Mouse (Mus musculus) limb, embryonic 15.5 days (tissue): ENCODE data around the gene Plcl1. TPM values are rescaled to one million over a fixed set of nuclear protein-coding genes. Genes with fewer than 3 reads are reported as not detected.
"Not testable (repeated sequence)": the region's sequence is repeated elsewhere in the genome, so short reads cannot be mapped to it uniquely, and the experiment has no call there.

ENCODE experiments used
- ATAC-seq: fragments of 200-750 bp; cut with Nextera tagmentation; 2 replicates; pipeline ENCODE4 v1.8.0; 2017; ENCODE audit warnings: low read depth, moderate TSS enrichment; ENCODE audit not compliant: insufficient number of reproducible peaks, low FRiP score, low TSS enrichment
- H3K27ac ChIP-seq: fragments of 300-500 bp; sonication (generic); 2 replicates; pipeline ENCODE4 v1.5.1; 2015; ENCODE audit warnings: moderate library complexity, mild to moderate bottlenecking, inconsistent platforms
- H3K27me3 ChIP-seq: fragments of 300-500 bp; sonication (generic); 2 replicates; pipeline ENCODE4 v1.6.1; 2015; ENCODE audit warnings: inconsistent platforms
- H3K36me3 ChIP-seq: fragments of 300-500 bp; sonication (generic); 2 replicates; pipeline ENCODE4 v1.6.1; 2015; ENCODE audit warnings: inconsistent platforms
- H3K4me1 ChIP-seq: fragments of 300-500 bp; sonication (generic); 2 replicates; pipeline ENCODE4 v1.6.1; 2015; ENCODE audit warnings: inconsistent platforms
- H3K4me2 ChIP-seq: fragments of 300-500 bp; sonication (generic); 2 replicates; pipeline ENCODE4 v1.6.1; 2015; ENCODE audit warnings: mild to moderate bottlenecking, inconsistent platforms
- H3K4me3 ChIP-seq: fragments of 300-500 bp; sonication (generic); 2 replicates; pipeline ENCODE4 v1.5.1; 2015; ENCODE audit warnings: mild to moderate bottlenecking, inconsistent platforms
- H3K9ac ChIP-seq: fragments of 300-500 bp; sonication (generic); 2 replicates; pipeline ENCODE4 v1.6.1; 2015; ENCODE audit warnings: inconsistent platforms
- H3K9me3 ChIP-seq: fragments of 300-500 bp; sonication (generic); 2 replicates; pipeline ENCODE4 v1.6.1; 2016; ENCODE audit warnings: inconsistent platforms
- WGBS: fragments of 180-500 bp; shearing (Covaris S2); methylation state at CpG from one replicate; pipeline ENCODE4 v1.1.7; 2015; 5-methylcytosine and 5-hydroxymethylcytosine counted together
- polyA plus RNA-seq: library from polyadenylated mRNA; unstranded; fragments of >200 nt; fragmentation: Nextera tagmentation; extraction: Ambion mirVana; gene quantifications from 2 replicates; pipeline ENCODE4 v1.2.1, GENCODE M21; 2015

Gene Plcl1
- polyA plus RNA-seq, 1 experiment from 2014 or later = 2.4 TPM

GRCm38 (mm10) chr1:55499872-55500271, 94.2 kb downstream of the Plcl1 start:
- 36% methylated on average over 1 of the region's 1 CpGs for WGBS
- ATAC-seq = no peak

GRCm38 (mm10) chr1:55500981-55501682, 95.4 kb downstream of the Plcl1 start:
- Histone ChIP-seq H3K9ac (no peak overlapping the region), H3K4me3 (no peak overlapping the region), H3K27ac (no peak overlapping the region), H3K27me3 (no peaks in the 10 kb centered on the region), H3K9me3 (no peaks in the 10 kb centered on the region), H3K4me2 (no peak overlapping the region), H3K36me3 (no peaks in the 10 kb centered on the region), H3K4me1 (peaks cover 3% of the 10 kb centered on the region)
- ATAC-seq = no peak
- 60% methylated on average over 2 of the region's 2 CpGs for WGBS

More at GRCm38 (mm10) chr1:55499872-55500271, 94.2 kb downstream of the Plcl1 start:
- Histone ChIP-seq H3K27ac (no peak overlapping the region), H3K9me3 (no peaks in the 10 kb centered on the region), H3K4me3 (no peak overlapping the region), H3K27me3 (no peaks in the 10 kb centered on the region), H3K36me3 (no peaks in the 10 kb centered on the region), H3K4me2 (no peak overlapping the region), H3K4me1 (peaks cover 3% of the 10 kb centered on the region), H3K9ac (no peak overlapping the region)

GRCm38 (mm10) chr1:55505811-55506210, 100.1 kb downstream of the Plcl1 start:
- Histone ChIP-seq H3K4me3 (no peak overlapping the region), H3K27ac (no peak overlapping the region), H3K27me3 (no peaks in the 10 kb centered on the region), H3K9me3 (no peaks in the 10 kb centered on the region), H3K9ac (no peak overlapping the region), H3K4me2 (no peak overlapping the region), H3K4me1 (peaks cover 3% of the 10 kb centered on the region; the same call in 1 of the 2 replicates), H3K36me3 (no peaks in the 10 kb centered on the region)
- WGBS = 78% methylated on average over 4 of the region's 4 CpGs
- no peak for ATAC-seq

GRCm38 (mm10) chr1:55507061-55507460, 101.3 kb downstream of the Plcl1 start:
- Histone ChIP-seq H3K4me3 (no peak overlapping the region), H3K4me1 (no peaks in the 10 kb centered on the region), H3K9ac (no peak overlapping the region), H3K27me3 (no peaks in the 10 kb centered on the region), H3K9me3 (no peaks in the 10 kb centered on the region), H3K4me2 (no peak overlapping the region), H3K36me3 (no peaks in the 10 kb centered on the region), H3K27ac (no peak overlapping the region)
- WGBS = 81% methylated on average over 6 of the region's 6 CpGs
- ATAC-seq = no peak

GRCm38 (mm10) chr1:55509587-55509986, 103.9 kb downstream of the Plcl1 start:
- H3K27ac ChIP-seq = no peak overlapping the region
- ATAC-seq = no peak
- no peaks in the 10 kb centered on the region for H3K4me1 ChIP-seq
- no peak overlapping the region for H3K4me2 ChIP-seq
- no peaks in the 10 kb centered on the region for H3K36me3 ChIP-seq
- 94% methylated on average over 1 of the region's 1 CpGs for WGBS
- H3K4me3 ChIP-seq = no peak overlapping the region
- no peak overlapping the region for H3K9ac ChIP-seq
- no peaks in the 10 kb centered on the region for H3K27me3 ChIP-seq
- H3K9me3 ChIP-seq = no peaks in the 10 kb centered on the region

GRCm38 (mm10) chr1:55512165-55512564, 106.4 kb downstream of the Plcl1 start:
- no peak overlapping the region for H3K27ac ChIP-seq
- H3K4me1 ChIP-seq = no peaks in the 10 kb centered on the region
- no peak for ATAC-seq
- H3K9ac ChIP-seq = no peak overlapping the region
- H3K4me2 ChIP-seq = no peak overlapping the region
- WGBS = 75% methylated on average over 3 of the region's 3 CpGs
- no peaks in the 10 kb centered on the region for H3K9me3 ChIP-seq
- H3K36me3 ChIP-seq = no peaks in the 10 kb centered on the region
- H3K27me3 ChIP-seq = no peaks in the 10 kb centered on the region
- no peak overlapping the region for H3K4me3 ChIP-seq

- H3K4me3 ChIP-seq, H3K4me2 ChIP-seq, H3K27ac ChIP-seq, H3K4me1 ChIP-seq, H3K36me3 ChIP-seq, H3K9ac ChIP-seq, H3K9me3 ChIP-seq, ATAC-seq, H3K27me3 ChIP-seq: not testable (repeated sequence)
- WGBS = 81% methylated on average over 2 of the region's 2 CpGs
These were observed 107.1 kb downstream of the Plcl1 start for GRCm38 (mm10) chr1:55512799-55513198.

GRCm38 (mm10) chr1:55517182-55517581, 111.5 kb downstream of the Plcl1 start:
- Histone ChIP-seq H3K4me3 (no peak overlapping the region), H3K9me3 (no peaks in the 10 kb centered on the region), H3K36me3 (no peaks in the 10 kb centered on the region), H3K4me2 (no peak overlapping the region), H3K9ac (no peak overlapping the region), H3K27me3 (no peaks in the 10 kb centered on the region), H3K4me1 (no peaks in the 10 kb centered on the region), H3K27ac (no peak overlapping the region)
- ATAC-seq = no peak

- no peak overlapping the region for H3K4me2 ChIP-seq
- H3K9ac ChIP-seq = no peak overlapping the region
- H3K9me3 ChIP-seq = no peaks in the 10 kb centered on the region
- no peak for ATAC-seq
- no peaks in the 10 kb centered on the region for H3K27me3 ChIP-seq
- H3K36me3 ChIP-seq = no peaks in the 10 kb centered on the region
- H3K27ac ChIP-seq = no peak overlapping the region
- H3K4me3 ChIP-seq = no peak overlapping the region
- H3K4me1 ChIP-seq = peaks cover 5% of the 10 kb centered on the region
- 79% methylated on average over 1 of the region's 1 CpGs for WGBS
These were observed 118.2 kb downstream of the Plcl1 start for GRCm38 (mm10) chr1:55523966-55524365.

GRCm38 (mm10) chr1:55525100-55525499, 119.4 kb downstream of the Plcl1 start:
- no peak overlapping the region for H3K27ac ChIP-seq
- H3K4me2 ChIP-seq = no peak overlapping the region
- H3K9me3 ChIP-seq = no peaks in the 10 kb centered on the region
- no peak overlapping the region for H3K4me3 ChIP-seq
- peaks cover 7% of the 10 kb centered on the region for H3K4me1 ChIP-seq
- H3K36me3 ChIP-seq = no peaks in the 10 kb centered on the region
- no peak for ATAC-seq
- H3K9ac ChIP-seq = no peak overlapping the region
- H3K27me3 ChIP-seq = no peaks in the 10 kb centered on the region
- WGBS = 73% methylated on average over 5 of the region's 5 CpGs

GRCm38 (mm10) chr1:55525748-55526147, 120.0 kb downstream of the Plcl1 start:
- Histone ChIP-seq H3K27ac (no peak overlapping the region), H3K4me2 (no peak overlapping the region), H3K9me3 (no peaks in the 10 kb centered on the region), H3K9ac (no peak overlapping the region), H3K36me3 (no peaks in the 10 kb centered on the region), H3K27me3 (no peaks in the 10 kb centered on the region), H3K4me1 (peaks cover 7% of the 10 kb centered on the region), H3K4me3 (no peak overlapping the region)
- no peak for ATAC-seq
- WGBS = 89% methylated on average over 2 of the region's 2 CpGs

- Histone ChIP-seq H3K27me3 (no peaks in the 10 kb centered on the region), H3K4me3 (no peak overlapping the region), H3K4me1 (peaks cover 7% of the 10 kb centered on the region), H3K4me2 (no peak overlapping the region), H3K9me3 (no peaks in the 10 kb centered on the region), H3K27ac (no peak overlapping the region), H3K36me3 (no peaks in the 10 kb centered on the region), H3K9ac (no peak overlapping the region)
- WGBS = 39% methylated on average over 7 of the region's 7 CpGs
- no peak for ATAC-seq
These were observed 123.0 kb downstream of the Plcl1 start for GRCm38 (mm10) chr1:55528547-55529304.
